In genomic region chr1:180729231-180729630, GRCm38 (mm10) we compare ENCODE assay signal across 22 mouse cellular contexts. TPM values are rescaled to one million over a fixed set of nuclear protein-coding genes. Genes with fewer than 3 reads are reported as not detected.
"Had no signal": no experiment of that assay in that cellular context is flagged by ENCODE, and none has a peak within 500 bp of the region (broad histone marks: within the 10 kb centered on the region; RNA-seq: fewer than 3 reads in every experiment).

No protein-coding gene starts in this region.

- DNase-seq: kidney, adult 18-20 months; kidney, postnatal 10 days; kidney, postnatal 4 days; left cerebral cortex, postnatal 4 days; lung, adult 18-20 months; lung, postnatal 36 days; midbrain, embryonic 14.5 days; retina, postnatal 1 day; right cerebral cortex, postnatal 4 days; spleen, adult 18-20 months; thymus, adult 18-20 months; thymus, postnatal 14 days had no signal

- ATAC-seq: inflammation-experienced regulatory T-cells, adult 6 months; lung, postnatal 0 days had no signal

- H3K4me2 ChIP-seq: neural tube, embryonic 13.5 days had no signal

- H3K4me3 ChIP-seq: layer of hippocampus, adult 2 months; limb, embryonic 13.5 days; neural tube, embryonic 13.5 days had no signal

- H3K9ac ChIP-seq: limb, embryonic 13.5 days; neural tube, embryonic 13.5 days had no signal

- H3K27me3 ChIP-seq: limb, embryonic 13.5 days; neural tube, embryonic 13.5 days had no signal

- H3K27ac ChIP-seq: layer of hippocampus, adult 2 months; limb, embryonic 13.5 days; neural tube, embryonic 13.5 days had no signal

- H3K9me3 ChIP-seq: limb, embryonic 13.5 days; neural tube, embryonic 13.5 days had no signal

RNA-seq across cellular contexts. Expression of gene Mixl1, which starts 32.4 kb away (rescaled TPM):
- total RNA-seq: layer of hippocampus, adult 2 months; left cerebral cortex, adult 18-20 months; left cerebral cortex, postnatal 10 days; left cerebral cortex, postnatal 4 days; megakaryocyte progenitor cell, adult 5-6 weeks; monocyte, adult 5-6 weeks had no signal
- polyA plus RNA-seq: lung, postnatal 0 days; midbrain, embryonic 14.5 days; neural tube, embryonic 13.5 days; urinary bladder, adult 2 months had no signal
